Mouse (Mus musculus) lung, embryonic 15.5 days (tissue): ENCODE data around the gene Gm2431. TPM values are rescaled to one million over a fixed set of nuclear protein-coding genes. Genes with fewer than 3 reads are reported as not detected.
A peak's percentile ranks its signal among the peaks of the same experiment; 100 is the strongest.
"Not testable (repeated sequence)": the region's sequence is repeated elsewhere in the genome, so short reads cannot be mapped to it uniquely, and the experiment has no call there.

Experiments used
- ATAC-seq: fragments of 200-750 bp; cut with Nextera tagmentation; 2 replicates; pipeline ENCODE4 v1.8.0; 2017; ENCODE audit warnings: moderate number of reproducible peaks, borderline replicate concordance; ENCODE audit not compliant: low FRiP score, low TSS enrichment; ENCODE audit errors: extremely low read depth
- H3K27ac ChIP-seq: fragments of 300-500 bp; sonication (generic); 2 replicates; pipeline ENCODE4 v1.5.1; 2015; ENCODE audit warnings: moderate library complexity, mild to moderate bottlenecking, inconsistent platforms
- H3K27me3 ChIP-seq: fragments of 300-500 bp; sonication (generic); 2 replicates; pipeline ENCODE4 v1.6.1; 2015; ENCODE audit warnings: inconsistent platforms
- H3K36me3 ChIP-seq: fragments of 300-500 bp; sonication (generic); 2 replicates; pipeline ENCODE4 v1.6.1; 2015; ENCODE audit warnings: inconsistent platforms
- H3K4me1 ChIP-seq: fragments of 300-500 bp; sonication (generic); 2 replicates; pipeline ENCODE4 v1.6.1; 2015; ENCODE audit warnings: inconsistent platforms
- H3K4me2 ChIP-seq: fragments of 300-500 bp; sonication (generic); 2 replicates; pipeline ENCODE4 v1.6.1; 2015; ENCODE audit warnings: inconsistent platforms, mild to moderate bottlenecking, moderate library complexity
- H3K4me3 ChIP-seq: fragments of 300-500 bp; sonication (generic); 2 replicates; pipeline ENCODE4 v1.5.1; 2015; ENCODE audit warnings: mild to moderate bottlenecking, inconsistent platforms
- H3K9ac ChIP-seq: fragments of 300-500 bp; sonication (generic); 2 replicates; pipeline ENCODE4 v1.6.1; 2015; ENCODE audit warnings: inconsistent platforms
- H3K9me3 ChIP-seq: fragments of 300-500 bp; sonication (generic); 2 replicates; pipeline ENCODE4 v1.6.1; 2016; ENCODE audit warnings: inconsistent platforms
- WGBS: fragments of 180-500 bp; shearing (Covaris S2); methylation state at CpG from one replicate; pipeline ENCODE4 v1.1.7; 2015; 5-methylcytosine and 5-hydroxymethylcytosine counted together
- polyA plus RNA-seq: library from polyadenylated mRNA; unstranded; fragments of >200 nt; fragmentation: Nextera tagmentation; extraction: Ambion mirVana; gene quantifications from 2 replicates; pipeline ENCODE4 v1.2.1, GENCODE M21; 2015

Gene Gm2431
- polyA plus RNA-seq, 1 experiment from 2014 or later: not detected

GRCm38 (mm10) chr7:142279291-142279690 lies 21.1 kb upstream of the Gm2431 start:
- not testable (repeated sequence) for H3K4me2 ChIP-seq, H3K9ac ChIP-seq, H3K4me3 ChIP-seq, H3K4me1 ChIP-seq, ATAC-seq, H3K27me3 ChIP-seq, H3K36me3 ChIP-seq, H3K9me3 ChIP-seq, H3K27ac ChIP-seq
- 96% methylated on average over 1 of the region's 1 CpGs for WGBS

GRCm38 (mm10) chr7:142278183-142278582 lies 20.0 kb upstream of the Gm2431 start:
- WGBS: 0% methylated on average over 3 of the region's 3 CpGs
- not testable (repeated sequence) for H3K4me3 ChIP-seq, H3K9ac ChIP-seq, H3K27ac ChIP-seq, H3K4me1 ChIP-seq, H3K9me3 ChIP-seq, H3K36me3 ChIP-seq, H3K27me3 ChIP-seq, ATAC-seq, H3K4me2 ChIP-seq

GRCm38 (mm10) chr7:142274263-142274662 lies 16.1 kb upstream of the Gm2431 start, which contains the start of gene Gm4559:
Gm4559 (minus strand) TSS chr7:142274363.
- H3K27me3 ChIP-seq, H3K4me1 ChIP-seq, H3K4me3 ChIP-seq, ATAC-seq, H3K9me3 ChIP-seq, H3K27ac ChIP-seq, H3K9ac ChIP-seq, H3K4me2 ChIP-seq, H3K36me3 ChIP-seq: not testable (repeated sequence)

GRCm38 (mm10) chr7:142255517-142255916 lies 2.6 kb downstream of the Gm2431 start:
- Histone ChIP-seq H3K36me3 (no peaks in the 10 kb centered on the region), H3K9ac (no peak overlapping the region), H3K27me3 (no peaks in the 10 kb centered on the region), H3K4me2 (no peak overlapping the region), H3K27ac (no peak overlapping the region), H3K4me3 (no peak overlapping the region), H3K4me1 (no peaks in the 10 kb centered on the region), H3K9me3 (no peaks in the 10 kb centered on the region)
- 0% methylated on average over 2 of the region's 2 CpGs for WGBS
- ATAC-seq: no peak

- Histone ChIP-seq H3K27me3 (no peaks in the 10 kb centered on the region), H3K4me2 (no peak overlapping the region), H3K27ac (no peak overlapping the region), H3K4me3 (no peak overlapping the region), H3K9ac (no peak overlapping the region), H3K4me1 (no peaks in the 10 kb centered on the region), H3K9me3 (no peaks in the 10 kb centered on the region), H3K36me3 (no peaks in the 10 kb centered on the region)
- 0% methylated on average over 1 of the region's 1 CpGs for WGBS
- ATAC-seq: no peak
Observed at GRCm38 (mm10) chr7:142249824-142250223, 8.3 kb downstream of the Gm2431 start.

GRCm38 (mm10) chr7:142240978-142241377 lies 17.2 kb downstream of the Gm2431 start, which contains the start of gene Gm40460:
Gm40460 (minus strand) TSS chr7:142241078.
- H3K4me1 ChIP-seq: no peaks in the 10 kb centered on the region
- ATAC-seq: no peak
- no peak within 1 kb of the TSS for H3K4me2 ChIP-seq
- H3K9me3 ChIP-seq: no peaks in the 10 kb centered on the region
- no peak within 1 kb of the TSS for H3K9ac ChIP-seq
- H3K36me3 ChIP-seq: no peaks in the 10 kb centered on the region
- 23% methylated on average over 2 of the region's 2 CpGs for WGBS
- no peaks in the 10 kb centered on the region for H3K27me3 ChIP-seq
- H3K27ac ChIP-seq: no peak within 1 kb of the TSS
- no peak within 1 kb of the TSS for H3K4me3 ChIP-seq

- H3K4me3 ChIP-seq: no peak overlapping the region
- ATAC-seq: no peak
- H3K27ac ChIP-seq: no peak overlapping the region
- H3K4me1 ChIP-seq: no peaks in the 10 kb centered on the region
- no peaks in the 10 kb centered on the region for H3K36me3 ChIP-seq
- H3K9me3 ChIP-seq: no peaks in the 10 kb centered on the region
- 16% methylated on average over 1 of the region's 1 CpGs for WGBS
- H3K4me2 ChIP-seq: no peak overlapping the region
- no peak overlapping the region for H3K9ac ChIP-seq
- no peaks in the 10 kb centered on the region for H3K27me3 ChIP-seq
Observed at GRCm38 (mm10) chr7:142231540-142231939, 26.6 kb downstream of the Gm2431 start.

- H3K27ac ChIP-seq, H3K4me1 ChIP-seq, H3K27me3 ChIP-seq, H3K9me3 ChIP-seq, H3K9ac ChIP-seq, H3K4me3 ChIP-seq, H3K4me2 ChIP-seq, H3K36me3 ChIP-seq, ATAC-seq: not testable (repeated sequence)
- 43% methylated on average over 3 of the region's 3 CpGs for WGBS
Observed at GRCm38 (mm10) chr7:142229871-142230270, 28.3 kb downstream of the Gm2431 start, which contains the start of gene Krtap5-5. Krtap5-5 (minus strand) TSS chr7:142229971.

- no peak overlapping the region for H3K4me3 ChIP-seq
- no peak overlapping the region; the same call in 1 of the 2 replicates for H3K27ac ChIP-seq
- no peak overlapping the region for H3K9ac ChIP-seq
- peaks cover 7% of the 10 kb centered on the region; the same call in 1 of the 2 replicates for H3K4me1 ChIP-seq
- H3K9me3 ChIP-seq: no peaks in the 10 kb centered on the region
- WGBS: 20% methylated on average over 2 of the region's 2 CpGs
- H3K27me3 ChIP-seq: no peaks in the 10 kb centered on the region
- ATAC-seq: peak; percentile 49; the same call in 1 of the 2 replicates
- H3K4me2 ChIP-seq: no peak overlapping the region; the same call in 1 of the 2 replicates
- H3K36me3 ChIP-seq: no peaks in the 10 kb centered on the region
Observed at GRCm38 (mm10) chr7:142224518-142224917, 33.6 kb downstream of the Gm2431 start.

GRCm38 (mm10) chr7:142212136-142212535 lies 46.0 kb downstream of the Gm2431 start:
- WGBS: 54% methylated on average over 1 of the region's 1 CpGs
- not testable (repeated sequence) for H3K4me3 ChIP-seq, H3K9me3 ChIP-seq, H3K9ac ChIP-seq, H3K36me3 ChIP-seq, H3K27me3 ChIP-seq, H3K4me2 ChIP-seq, ATAC-seq, H3K27ac ChIP-seq, H3K4me1 ChIP-seq

GRCm38 (mm10) chr7:142211559-142211958 lies 46.6 kb downstream of the Gm2431 start, which contains the start of gene Gm7579:
Gm7579 (plus strand) TSS chr7:142211859.
- Histone ChIP-seq H3K9me3 (no peaks in the 10 kb centered on the region), H3K27ac (no peak within 1 kb of the TSS), H3K9ac (no peak within 1 kb of the TSS), H3K4me2 (no peak within 1 kb of the TSS), H3K4me3 (no peak within 1 kb of the TSS), H3K27me3 (no peaks in the 10 kb centered on the region), H3K4me1 (no peaks in the 10 kb centered on the region), H3K36me3 (no peaks in the 10 kb centered on the region)
- 54% methylated on average over 1 of the region's 1 CpGs for WGBS
- no peak for ATAC-seq
